Mouse (Mus musculus) monocyte, adult 5-6 weeks (primary cell): Measurements from ENCODE around the gene Mnat1. TPM values are rescaled to one million over a fixed set of nuclear protein-coding genes. Genes with fewer than 3 reads are reported as not detected.

ENCODE experiments used
- ATAC-seq: fragments of 153-309, 156-312 bp; replicated peaks from 2 replicates; pipeline ENCODE4 v1.8.0; 2017; ENCODE audit warnings: mild to moderate bottlenecking; ENCODE audit not compliant: low TSS enrichment, insufficient number of reproducible peaks, severe bottlenecking, poor library complexity, low FRiP score
- total RNA-seq: library from RNA; stranded (forward); fragments of 200-1000, 200-491, 200-594 nt; gene quantifications from 3 replicates; pipeline ENCODE4 v1.2.3, GENCODE M21; 2017

Mnat1 gene
- total RNA-seq, 1 experiment from 2014 or later: 16.9 TPM

DNA sequence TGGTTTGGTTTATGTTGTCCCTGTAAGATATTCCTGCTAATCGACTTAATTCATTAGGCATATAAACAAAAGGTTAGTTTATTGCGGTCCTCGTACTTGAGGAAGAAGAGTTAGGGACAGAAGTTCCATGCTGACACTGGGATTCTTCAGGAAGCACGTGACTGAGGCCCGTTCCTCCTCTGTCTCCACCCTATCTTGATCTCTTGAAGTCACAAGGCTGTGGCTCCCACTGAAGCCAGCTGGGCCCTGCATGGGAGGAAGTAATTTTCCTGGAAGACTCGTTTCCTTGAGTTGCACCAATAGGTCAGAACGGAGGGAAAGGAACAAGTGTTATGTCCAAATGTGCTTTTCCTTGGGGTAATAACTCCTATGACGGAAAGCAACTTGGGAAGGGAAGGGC is 164.1 kb downstream of the Mnat1 start:
- no peak for ATAC-seq

DNA sequence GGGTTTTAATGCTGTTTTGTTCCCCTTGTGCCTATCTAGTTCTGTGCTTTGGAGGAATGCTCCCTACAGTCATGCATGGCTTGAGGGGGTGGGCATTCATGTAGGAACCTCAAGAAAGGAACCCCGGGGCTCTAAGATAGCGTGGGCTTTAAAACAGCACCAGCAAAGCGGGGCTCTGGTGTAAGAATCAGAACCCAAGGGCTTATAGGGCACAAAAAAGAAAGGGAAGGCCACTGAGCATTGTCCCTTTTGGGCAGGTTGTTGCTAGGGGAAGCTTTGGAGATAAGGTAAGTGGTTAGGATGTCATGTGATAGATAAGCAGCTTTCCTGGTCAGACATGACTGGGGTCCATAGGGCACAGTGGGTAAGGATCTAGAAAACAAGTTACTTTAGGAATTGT is 165.1 kb downstream of the Mnat1 start:
- no peak for ATAC-seq

DNA sequence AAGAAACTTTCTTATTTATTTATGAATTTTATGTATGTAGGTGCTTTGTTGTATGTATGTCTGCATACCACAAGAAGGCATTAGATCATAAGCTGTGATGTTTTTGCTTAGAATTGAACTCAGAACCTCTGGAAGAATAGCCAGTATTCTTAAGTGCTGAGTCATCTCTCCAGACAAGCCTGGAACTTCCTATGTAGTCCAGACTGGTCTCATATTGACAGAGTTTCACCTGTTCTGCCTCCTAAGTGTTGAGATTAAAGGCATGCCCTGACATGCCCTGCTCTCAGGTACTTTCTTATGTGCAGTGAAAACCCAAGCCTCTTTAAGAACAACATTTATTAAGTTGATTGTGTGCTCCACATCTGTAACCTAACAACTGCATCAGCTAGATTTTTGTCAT is 171.4 kb downstream of the Mnat1 start:
- no peak for ATAC-seq

DNA sequence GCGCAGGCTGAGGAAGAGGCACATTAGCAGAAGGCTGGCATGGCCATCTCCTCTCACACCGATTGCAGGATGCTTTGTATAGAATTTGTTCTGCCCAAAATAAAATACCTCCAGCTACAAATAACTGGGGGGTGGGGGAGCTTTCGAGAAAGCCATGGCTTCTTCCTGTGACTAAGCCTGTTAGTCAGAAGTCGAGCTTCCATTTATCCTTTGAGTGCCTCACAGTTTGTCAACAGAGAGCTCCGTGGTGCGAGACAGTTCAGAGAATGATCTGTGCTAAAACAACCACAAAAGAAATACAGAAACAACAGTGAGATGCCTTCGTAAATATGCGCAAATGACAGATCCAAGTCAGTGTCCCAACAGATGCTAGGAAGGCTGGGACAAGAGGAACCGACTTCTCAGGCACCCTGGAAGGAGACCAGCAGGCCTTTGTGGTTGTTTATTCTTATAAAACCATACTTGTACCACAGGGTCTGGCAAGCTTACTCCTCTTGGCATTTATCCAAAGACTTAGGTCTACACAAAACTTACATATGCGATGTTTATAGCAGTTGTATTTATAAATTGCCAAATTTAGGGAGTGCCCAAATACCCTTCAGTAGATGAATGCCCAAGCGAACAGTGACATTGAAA is 172.1 kb downstream of the Mnat1 start:
- ATAC-seq: no peak

DNA sequence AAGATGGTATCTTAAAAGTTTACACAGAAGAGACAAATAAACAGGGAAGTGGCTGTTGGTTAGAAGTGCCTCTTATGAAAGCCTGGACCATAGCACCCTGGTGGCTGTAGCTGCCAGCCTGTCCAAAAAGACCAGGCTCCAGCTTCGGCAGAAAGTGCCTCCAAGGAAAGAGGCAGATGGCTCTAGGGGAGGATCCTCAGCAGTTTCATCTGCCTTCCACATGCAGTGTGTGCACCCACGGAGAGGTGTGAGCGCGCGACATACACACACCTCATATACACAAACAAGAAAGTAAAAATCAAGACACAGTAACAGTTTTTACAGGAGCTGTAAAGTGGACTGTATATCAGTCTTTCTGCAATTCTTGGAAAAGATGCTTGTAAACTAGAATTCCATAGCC is 175.1 kb downstream of the Mnat1 start:
- ATAC-seq: no peak

DNA sequence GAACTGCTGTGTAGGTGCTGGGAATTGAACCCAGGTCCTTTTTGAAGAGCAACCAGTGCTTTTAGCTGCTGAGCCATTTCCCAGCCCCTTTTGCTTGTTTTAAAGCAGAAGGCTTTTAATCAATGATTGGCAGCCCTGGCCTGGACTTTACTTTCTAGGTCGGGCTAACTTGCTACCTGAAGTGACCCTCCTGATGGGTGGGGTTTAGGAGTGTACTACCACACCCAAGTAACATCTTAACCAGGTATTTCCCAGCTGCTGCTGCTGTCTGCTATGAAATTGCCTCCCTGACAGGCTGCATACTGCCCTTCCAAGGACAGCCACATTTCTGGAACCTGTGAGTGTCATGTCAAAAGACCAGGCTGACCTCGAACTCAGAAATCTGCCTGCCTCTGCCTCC is 177.0 kb downstream of the Mnat1 start:
- no peak for ATAC-seq

DNA sequence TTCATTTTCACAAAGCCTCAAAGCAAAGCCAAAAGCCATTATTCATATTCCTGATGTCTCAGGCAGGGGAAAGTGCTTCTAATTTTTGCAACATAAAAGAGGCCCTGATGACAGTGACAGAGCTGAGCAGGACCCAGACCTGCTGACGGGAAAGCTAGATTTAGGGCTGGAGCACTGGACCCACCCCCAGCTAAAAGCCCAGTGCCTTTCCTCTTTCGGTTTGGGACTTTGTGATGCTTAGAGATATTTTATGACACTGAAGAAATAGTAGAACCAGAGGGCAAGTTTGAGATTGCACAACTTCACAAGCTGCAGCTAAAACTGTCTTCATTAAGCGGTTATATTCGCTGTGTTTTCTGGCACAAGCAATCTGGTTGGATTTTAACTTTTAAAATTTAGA is 181.1 kb downstream of the Mnat1 start:
- ATAC-seq: no peak

DNA sequence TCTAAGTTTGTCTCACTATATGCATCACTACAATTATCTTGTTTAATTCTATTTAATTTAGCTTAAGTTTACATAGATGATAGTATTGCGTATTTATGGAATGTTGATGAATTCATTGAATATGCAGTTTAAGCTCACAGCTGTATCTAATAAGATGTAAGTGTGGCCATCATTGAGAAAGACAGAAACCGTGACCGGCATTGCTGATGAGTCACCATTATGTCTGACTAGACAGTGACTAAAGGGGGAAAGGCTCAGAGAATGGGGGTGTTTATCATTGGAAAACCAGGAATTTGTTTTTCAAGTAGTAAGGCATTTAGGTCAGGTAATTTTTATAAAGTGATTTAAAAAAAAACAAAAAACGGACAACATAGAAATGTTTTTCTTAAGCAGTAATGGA is 184.2 kb downstream of the Mnat1 start:
- no peak for ATAC-seq

DNA sequence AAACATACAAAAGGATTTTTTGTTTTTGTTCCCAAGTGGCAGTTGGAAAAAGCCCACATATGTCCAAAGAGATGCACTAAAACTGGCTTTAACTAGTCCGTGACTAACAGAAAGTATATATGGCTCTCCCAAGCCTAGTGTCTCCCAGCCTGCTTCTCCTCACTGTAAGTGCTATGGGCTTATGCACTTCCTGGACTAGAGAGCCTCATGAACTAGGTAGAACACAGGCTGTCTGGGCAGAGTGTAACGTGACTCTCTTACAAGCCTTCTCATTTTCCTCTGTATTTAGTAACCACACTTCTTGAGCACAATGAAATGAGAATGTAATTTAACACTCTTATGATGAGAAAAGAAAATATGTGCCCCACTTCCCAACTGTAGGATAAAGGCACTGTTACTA is 185.2 kb downstream of the Mnat1 start:
- ATAC-seq: no peak

DNA sequence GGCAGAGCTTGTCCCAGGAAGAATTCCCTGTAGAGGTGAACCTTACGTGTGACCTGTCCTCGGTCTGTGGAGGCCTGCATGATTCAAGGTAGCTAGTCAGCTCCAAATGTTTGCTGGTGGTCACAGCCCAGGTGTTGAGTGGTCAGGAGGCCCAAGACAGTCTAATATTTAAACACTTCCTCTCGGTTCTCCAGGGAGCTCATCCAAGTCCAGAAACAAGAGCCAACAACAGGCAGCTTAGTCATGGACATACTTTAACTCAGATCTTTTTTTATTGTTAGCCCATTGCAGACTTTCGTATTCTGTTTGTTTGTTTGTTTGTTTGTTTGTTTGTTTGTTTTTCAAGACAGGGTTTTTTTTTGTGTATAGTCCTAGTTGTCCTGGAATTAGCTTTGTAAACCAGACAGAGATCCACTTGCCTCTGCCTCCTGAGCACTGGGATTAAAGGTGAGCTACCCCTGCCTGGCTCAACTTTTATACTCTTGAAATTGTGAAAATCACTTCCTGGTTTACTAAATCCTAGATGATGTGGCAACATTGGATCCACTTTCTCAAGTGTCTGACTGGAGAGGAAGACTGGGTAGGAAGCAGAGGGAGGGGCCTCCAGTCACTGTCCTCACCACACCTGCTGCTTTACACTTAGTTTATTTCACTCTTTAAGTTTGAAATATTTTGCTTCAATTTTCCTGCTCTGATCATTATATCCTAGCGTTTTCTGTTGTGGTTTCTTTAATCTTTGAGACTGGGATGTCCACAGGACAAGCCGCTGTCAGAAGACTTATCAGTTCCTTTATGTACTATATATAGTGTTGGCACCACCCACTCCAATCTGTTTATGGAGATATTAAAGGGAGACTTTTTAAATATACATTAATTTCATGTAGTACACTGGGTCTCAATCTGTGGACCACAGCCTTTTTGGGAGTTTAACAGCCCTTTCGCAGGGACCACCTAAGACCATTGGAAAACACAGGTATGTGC is 194.5 kb downstream of the Mnat1 start:
- ATAC-seq: no peak

Other genes starting within 250 kb of the Mnat1 start
- not detected in 3 replicates for gene Six6, start 183.8 kb upstream of the Mnat1 start, total RNA-seq
- gene 4930447C04Rik, start 182.9 kb upstream of the Mnat1 start, total RNA-seq: 1.2 TPM in 1 of 3 replicates, not detected in the others
- gene Six1, start 69.8 kb upstream of the Mnat1 start, total RNA-seq: 0.11 TPM in 1 of 3 replicates, not detected in the others
- not detected in 3 replicates for gene Six4, start 10.3 kb upstream of the Mnat1 start, total RNA-seq
- gene Trmt5, start 163.0 kb downstream of the Mnat1 start, total RNA-seq: 10.2 to 35.6 TPM (median 14.3 TPM) in 3 replicates
- gene Slc38a6, start 163.1 kb downstream of the Mnat1 start, total RNA-seq: 5.0 to 9.7 TPM (median 9.5 TPM) in 3 replicates